Mouse (Mus musculus) limb, embryonic 11.5 days (tissue): ENCODE measurements around the gene Tenm4. TPM values are rescaled to one million over a fixed set of nuclear protein-coding genes. Genes with fewer than 3 reads are reported as not detected.
A peak's percentile ranks its signal among the peaks of the same experiment; 100 is the strongest.

Experiments
- ATAC-seq: fragments of 200-750 bp; cut with Nextera tagmentation; 2 replicates; pipeline ENCODE4 v1.8.0; 2017; ENCODE audit warnings: low read depth; ENCODE audit not compliant: insufficient number of reproducible peaks, low FRiP score, low TSS enrichment
- DNase-seq: peaks from one replicate; pipeline ENCODE4 v3.0.0-alpha.2; 2015; ENCODE audit warnings: low spot score
- H3K27ac ChIP-seq: fragments of 300-500 bp; sonication (generic); replicated peaks from 2 replicates; pipeline ENCODE4 v1.5.1; 2014; ENCODE audit warnings: low read depth, mild to moderate bottlenecking, low read length
- H3K27me3 ChIP-seq: fragments of 300-500 bp; sonication (generic); 2 replicates; pipeline ENCODE4 v1.6.1; 2014; ENCODE audit warnings: mild to moderate bottlenecking, low read length, mixed read lengths; ENCODE audit not compliant: control insufficient read depth, insufficient read depth
- H3K36me3 ChIP-seq: fragments of 300-500 bp; sonication (generic); 2 replicates; pipeline ENCODE4 v1.6.1; 2014; ENCODE audit warnings: mild to moderate bottlenecking, low read length, moderate library complexity, mixed read lengths; ENCODE audit not compliant: control insufficient read depth, insufficient read depth
- H3K4me1 ChIP-seq: fragments of 300-500 bp; sonication (generic); 2 replicates; pipeline ENCODE4 v1.6.1; 2014; ENCODE audit warnings: low read length, mixed read lengths; ENCODE audit not compliant: control insufficient read depth, insufficient read depth
- H3K4me2 ChIP-seq: fragments of 300-500 bp; sonication (generic); 2 replicates; pipeline ENCODE4 v1.6.1; 2014; ENCODE audit warnings: low read depth, mild to moderate bottlenecking, moderate library complexity; ENCODE audit not compliant: severe bottlenecking
- H3K4me3 ChIP-seq: fragments of 300-500 bp; sonication (generic); 2 replicates; pipeline ENCODE4 v1.5.1; 2014; ENCODE audit warnings: low read depth, low read length
- H3K9ac ChIP-seq: fragments of 300-500 bp; sonication (generic); 2 replicates; pipeline ENCODE4 v1.6.1; 2014; ENCODE audit warnings: mild to moderate bottlenecking, low read length
- H3K9me3 ChIP-seq: fragments of 300-500 bp; sonication (generic); 2 replicates; pipeline ENCODE4 v1.6.1; 2016; ENCODE audit warnings: low read length; ENCODE audit not compliant: control insufficient read depth
- WGBS: fragments of 180-500 bp; shearing (Covaris S2); extraction: QIAGEN DNeasy Blood & Tissue Kit; methylation state at CpG from one replicate; pipeline ENCODE4 v1.1.7; 2014; 5-methylcytosine and 5-hydroxymethylcytosine counted together
- polyA plus RNA-seq: library from polyadenylated mRNA; unstranded; fragments of >200 nt; fragmentation: Nextera tagmentation; extraction: Ambion mirVana; gene quantifications from 2 replicates; pipeline ENCODE4 v1.2.1, GENCODE M21; 2014

Tenm4 gene
- polyA plus RNA-seq, 1 experiment from 2014 or later = 43.1 TPM

- no peaks in the 10 kb centered on the region for H3K9me3 ChIP-seq
- WGBS = 63% methylated on average over 1 of the region's 1 CpGs
- DNase-seq (no peak), ATAC-seq (no peak)
- no peaks in the 10 kb centered on the region for H3K27me3 ChIP-seq
- no peak overlapping the region for H3K27ac ChIP-seq
- H3K4me1 ChIP-seq = no peaks in the 10 kb centered on the region
- no peaks in the 10 kb centered on the region for H3K36me3 ChIP-seq
- H3K4me3 ChIP-seq = no peak overlapping the region
- no peak overlapping the region for H3K9ac ChIP-seq
- H3K4me2 ChIP-seq = no peak overlapping the region
Measured at GRCm38 (mm10) chr7:96633008-96633407, 462.0 kb downstream of the Tenm4 start.

GRCm38 (mm10) chr7:96635830-96636440 is 464.9 kb downstream of the Tenm4 start:
- Histone ChIP-seq H3K4me3 (no peak overlapping the region), H3K4me1 (no peaks in the 10 kb centered on the region), H3K36me3 (no peaks in the 10 kb centered on the region), H3K9me3 (no peaks in the 10 kb centered on the region), H3K4me2 (no peak overlapping the region), H3K27me3 (no peaks in the 10 kb centered on the region), H3K9ac (no peak overlapping the region), H3K27ac (no peak overlapping the region)
- DNase-seq (no peak), ATAC-seq (no peak)
- WGBS = 57% methylated on average over 7 of the region's 7 CpGs

GRCm38 (mm10) chr7:96643461-96644204 is 472.6 kb downstream of the Tenm4 start:
- ATAC-seq (peak; percentile 92), DNase-seq (peak; percentile 82)
- Histone ChIP-seq H3K4me1 (peaks cover 30% of the 10 kb centered on the region), H3K4me2 (peak overlapping the region; percentile 69), H3K9ac (peak overlapping the region; percentile 47; the same call in 1 of the 2 replicates), H3K27ac (0 out of 2 replicates have a peak overlapping the region, but pooled peaks have one; percentile 5), H3K4me3 (peak overlapping the region; percentile 42), H3K36me3 (no peaks in the 10 kb centered on the region), H3K9me3 (no peaks in the 10 kb centered on the region), H3K27me3 (no peaks in the 10 kb centered on the region)
- 2% methylated on average over 27 of the region's 27 CpGs for WGBS

GRCm38 (mm10) chr7:96644205-96644531 is 473.1 kb downstream of the Tenm4 start:
- H3K4me1 ChIP-seq = peaks cover 32% of the 10 kb centered on the region
- peak overlapping the region; percentile 69 for H3K4me2 ChIP-seq
- no peaks in the 10 kb centered on the region for H3K36me3 ChIP-seq
- H3K27ac ChIP-seq = no peak overlapping the region
- peak overlapping the region; percentile 42 for H3K4me3 ChIP-seq
- H3K9ac ChIP-seq = peak overlapping the region; percentile 47; the same call in 1 of the 2 replicates
- no peaks in the 10 kb centered on the region for H3K9me3 ChIP-seq
- no peaks in the 10 kb centered on the region for H3K27me3 ChIP-seq
- DNase-seq (no peak), ATAC-seq (peak; percentile 61)
- 7% methylated on average over 7 of the region's 7 CpGs for WGBS

- WGBS = 33% methylated on average over 4 of the region's 4 CpGs
- Histone ChIP-seq H3K4me1 (peaks cover 61% of the 10 kb centered on the region), H3K9me3 (no peaks in the 10 kb centered on the region), H3K36me3 (no peaks in the 10 kb centered on the region), H3K4me2 (peak overlapping the region; percentile 8; the same call in 1 of the 2 replicates), H3K9ac (no peak overlapping the region), H3K27ac (no peak overlapping the region), H3K27me3 (no peaks in the 10 kb centered on the region), H3K4me3 (no peak overlapping the region)
- ATAC-seq (no peak), DNase-seq (no peak)
Measured at GRCm38 (mm10) chr7:96647657-96648056, 476.6 kb downstream of the Tenm4 start.

- no peaks in the 10 kb centered on the region for H3K27me3 ChIP-seq
Measured at GRCm38 (mm10) chr7:96648606-96649005, 477.6 kb downstream of the Tenm4 start.

GRCm38 (mm10) chr7:96649171-96649570 is 478.1 kb downstream of the Tenm4 start:
- Histone ChIP-seq H3K27me3 (no peaks in the 10 kb centered on the region), H3K4me3 (no peak overlapping the region), H3K36me3 (no peaks in the 10 kb centered on the region), H3K27ac (no peak overlapping the region), H3K9me3 (no peaks in the 10 kb centered on the region), H3K4me1 (peaks cover 66% of the 10 kb centered on the region), H3K4me2 (no peak overlapping the region), H3K9ac (no peak overlapping the region)
- no peak for ATAC-seq
- WGBS = 90% methylated on average over 7 of the region's 7 CpGs
- no peak for DNase-seq

More at GRCm38 (mm10) chr7:96648606-96649005, 477.6 kb downstream of the Tenm4 start:
- DNase-seq = no peak
- Histone ChIP-seq H3K4me2 (no peak overlapping the region), H3K9me3 (no peaks in the 10 kb centered on the region), H3K4me1 (peaks cover 65% of the 10 kb centered on the region), H3K36me3 (no peaks in the 10 kb centered on the region), H3K27ac (no peak overlapping the region), H3K4me3 (no peak overlapping the region), H3K9ac (no peak overlapping the region)
- no peak for ATAC-seq
- 74% methylated on average over 2 of the region's 2 CpGs for WGBS

GRCm38 (mm10) chr7:96650435-96650834 is 479.4 kb downstream of the Tenm4 start:
- no peak overlapping the region for H3K9ac ChIP-seq
- H3K27me3 ChIP-seq = no peaks in the 10 kb centered on the region
- no peak overlapping the region for H3K4me3 ChIP-seq
- H3K4me1 ChIP-seq = peaks cover 65% of the 10 kb centered on the region
- ATAC-seq (peak; percentile 40; the same call in 1 of the 2 replicates), DNase-seq (peak; percentile 63)
- no peaks in the 10 kb centered on the region for H3K9me3 ChIP-seq
- H3K27ac ChIP-seq = peak overlapping the region; percentile 79; the same call in 1 of the 2 replicates
- 9% methylated on average over 2 of the region's 2 CpGs for WGBS
- H3K4me2 ChIP-seq = 0 out of 2 replicates have a peak overlapping the region, but pooled peaks have one; percentile 12
- H3K36me3 ChIP-seq = no peaks in the 10 kb centered on the region
